Mouse (Mus musculus) kidney, adult 2 months (tissue): ENCODE measurements around the gene Mettl23. TPM values are rescaled to one million over a fixed set of nuclear protein-coding genes. Genes with fewer than 3 reads are reported as not detected.

ENCODE experiments used
- DNase-seq: peaks from one replicate; pipeline ENCODE4 v3.0.0; 2021
- H3K27ac ChIP-seq: fragments of 200-500 bp; 2 replicates; pipeline ENCODE4 v1.5.1; 2012; ENCODE audit warnings: low read depth, low read length, control low read depth, inconsistent platforms; ENCODE audit not compliant: insufficient read depth
- H3K27me3 ChIP-seq: fragments of 200-500 bp; replicated peaks from 2 replicates; pipeline ENCODE4 v1.6.1; 2012; ENCODE audit warnings: mild to moderate bottlenecking, moderate library complexity, low read length, inconsistent platforms; ENCODE audit not compliant: control insufficient read depth, insufficient read depth
- H3K36me3 ChIP-seq: fragments of 200-500 bp; 2 replicates; pipeline ENCODE4 v1.6.1; 2012; ENCODE audit warnings: mild to moderate bottlenecking, moderate library complexity, low read length, inconsistent platforms; ENCODE audit not compliant: control insufficient read depth, insufficient read depth
- H3K4me1 ChIP-seq: fragments of 200-500 bp; 2 replicates; pipeline ENCODE4 v1.6.1; 2011; ENCODE audit warnings: low read length; ENCODE audit not compliant: control insufficient read depth, insufficient read depth
- H3K4me3 ChIP-seq: fragments of 200-500 bp; 2 replicates; pipeline ENCODE4 v1.5.1; 2011; ENCODE audit warnings: mild to moderate bottlenecking, low read depth, low read length, control low read depth; ENCODE audit not compliant: insufficient read depth
- CTCF ChIP-seq: fragments of 200-500 bp; conservative IDR thresholded peaks from 2 replicates; pipeline ENCODE4 v1.5.1; 2011; ENCODE audit warnings: low read depth, mild to moderate bottlenecking, control low read depth, low read length, moderate library complexity, mixed read lengths; ENCODE audit not compliant: insufficient read depth, insufficient read length
- POLR2A ChIP-seq: fragments of 200-500 bp; IDR thresholded peaks from one replicate; pipeline ENCODE4 v1.6.1; 2011; ENCODE audit warnings: low read depth, low read length, control low read depth
- WGBS: fragments of 180-500 bp; shearing (Covaris S2); methylation state at CpG from one replicate; pipeline ENCODE4 v1.1.7; 2018; 5-methylcytosine and 5-hydroxymethylcytosine counted together
- polyA plus RNA-seq: library from polyadenylated mRNA; depleted of rRNA; stranded (reverse); fragments of >200 nt; gene quantifications from 2 replicates; pipeline ENCODE4 v1.2.3, GENCODE M21; 2012

Mettl23 gene
- polyA plus RNA-seq, 1 experiment, result 32.8 TPM

DNA sequence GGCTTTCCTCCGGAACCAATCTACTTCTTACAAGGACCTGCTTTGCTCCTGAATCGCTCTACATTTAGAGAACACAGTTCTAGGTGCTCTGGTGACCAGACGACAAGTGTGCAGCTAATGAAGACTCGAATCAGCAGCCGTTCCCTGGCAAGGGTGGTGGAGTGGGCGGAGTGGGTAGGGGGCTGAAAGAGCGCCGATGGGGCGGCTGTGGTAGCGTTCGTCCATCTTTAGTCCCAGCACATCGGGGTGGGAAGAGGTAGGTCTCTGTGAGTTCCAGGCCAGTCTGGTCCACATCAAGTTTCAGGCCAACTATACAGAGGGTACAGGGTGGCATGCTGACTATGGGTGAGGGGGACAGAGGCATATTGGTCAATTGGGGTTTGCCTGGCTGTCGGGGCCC lies 29.5 kb upstream of the Mettl23 start:
- no peak for DNase-seq
- H3K4me1 ChIP-seq, result 0 out of 2 replicates have a peak, but pooled peaks cover 6% of the 10 kb centered on the region
- TF ChIP-seq CTCF, result no peak
- no peak for TF ChIP-seq POLR2A
- H3K36me3 ChIP-seq, result no peaks in the 10 kb centered on the region
- H3K27ac ChIP-seq, result peak overlapping the region; percentile 62
- no peaks in the 10 kb centered on the region for H3K27me3 ChIP-seq
- no peak overlapping the region for H3K4me3 ChIP-seq
- WGBS, result 89% methylated on average over 13 of the region's 13 CpGs

DNA sequence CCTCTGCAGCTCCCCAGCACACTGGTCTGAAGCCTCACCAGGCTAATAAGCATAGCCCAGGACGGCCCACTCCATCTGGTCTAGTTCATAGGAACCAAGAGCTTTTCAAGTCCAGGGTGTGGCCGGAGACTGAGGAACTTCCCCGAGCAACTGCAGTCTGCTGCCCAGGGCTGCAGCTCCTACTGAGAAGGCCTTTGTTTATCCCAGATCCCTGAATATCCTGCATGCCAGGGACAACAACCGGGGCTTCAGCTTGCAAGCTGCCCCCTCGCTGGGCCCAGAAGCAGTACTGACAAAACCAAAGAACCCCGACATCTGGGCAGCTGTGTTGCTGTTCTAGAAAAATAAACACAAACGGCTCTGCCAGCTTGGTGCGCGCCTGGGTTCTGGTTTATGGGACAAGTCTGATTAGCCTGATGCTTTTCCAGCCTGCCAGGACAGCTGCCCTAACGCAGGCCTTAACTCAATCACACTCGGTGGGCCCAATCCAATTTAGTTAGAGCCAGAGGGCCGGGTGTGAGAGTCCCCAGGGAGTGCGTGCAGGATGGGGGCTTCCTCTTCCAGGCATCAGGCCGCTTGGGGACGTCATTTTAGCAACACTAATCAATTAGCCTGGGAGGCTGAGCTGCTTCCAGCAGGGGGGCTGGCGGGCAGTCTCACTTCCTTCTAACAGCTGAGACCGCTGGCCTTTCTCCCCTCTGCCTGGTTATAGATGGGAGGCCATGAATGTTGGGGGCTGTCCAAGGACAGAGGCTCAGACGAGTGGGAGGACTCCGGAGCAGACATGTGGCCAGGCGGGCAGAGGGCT lies 28.8 kb upstream of the Mettl23 start:
- H3K4me3 ChIP-seq, result no peak overlapping the region
- TF ChIP-seq CTCF, result no peak
- TF ChIP-seq POLR2A, result no peak
- no peaks in the 10 kb centered on the region for H3K36me3 ChIP-seq
- H3K4me1 ChIP-seq, result 0 out of 2 replicates have a peak, but pooled peaks cover 6% of the 10 kb centered on the region
- WGBS, result 54% methylated on average over 20 of the region's 20 CpGs
- H3K27me3 ChIP-seq, result no peaks in the 10 kb centered on the region
- DNase-seq, result peak; percentile 66
- H3K27ac ChIP-seq, result peak overlapping the region; percentile 62

DNA sequence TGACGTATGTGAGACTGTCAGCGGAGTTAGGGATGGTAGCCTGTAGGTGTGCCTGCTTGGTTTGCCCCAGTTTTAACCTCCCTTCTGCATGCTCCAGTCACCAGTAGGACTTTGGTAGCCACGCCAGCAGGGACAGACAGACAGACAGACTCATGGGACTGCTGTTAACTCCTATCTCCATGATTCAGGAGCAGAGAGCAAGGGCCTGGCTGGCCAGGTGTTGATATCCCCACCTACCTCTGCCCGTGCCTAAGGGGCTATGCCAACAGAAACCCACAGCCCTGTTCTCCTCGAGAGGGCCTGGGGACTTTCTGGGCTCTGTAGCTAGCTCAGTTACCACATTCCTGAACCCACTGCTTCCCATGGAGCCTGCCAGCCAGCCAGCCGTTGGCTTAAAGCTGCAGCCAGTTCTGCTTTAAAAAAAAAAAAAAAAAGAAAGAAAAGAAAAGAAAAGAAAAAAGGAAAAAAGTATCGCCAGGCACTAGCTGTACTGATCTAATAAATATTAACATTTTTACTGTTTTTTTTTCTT lies 28.1 kb upstream of the Mettl23 start:
- DNase-seq, result no peak
- TF ChIP-seq CTCF (no peak), POLR2A (no peak)
- no peaks in the 10 kb centered on the region for H3K27me3 ChIP-seq
- H3K27ac ChIP-seq, result peak overlapping the region; percentile 62
- H3K4me3 ChIP-seq, result no peak overlapping the region
- H3K36me3 ChIP-seq, result no peaks in the 10 kb centered on the region
- H3K4me1 ChIP-seq, result 0 out of 2 replicates have a peak, but pooled peaks cover 6% of the 10 kb centered on the region
- 56% methylated on average over 7 of the region's 7 CpGs for WGBS

DNA sequence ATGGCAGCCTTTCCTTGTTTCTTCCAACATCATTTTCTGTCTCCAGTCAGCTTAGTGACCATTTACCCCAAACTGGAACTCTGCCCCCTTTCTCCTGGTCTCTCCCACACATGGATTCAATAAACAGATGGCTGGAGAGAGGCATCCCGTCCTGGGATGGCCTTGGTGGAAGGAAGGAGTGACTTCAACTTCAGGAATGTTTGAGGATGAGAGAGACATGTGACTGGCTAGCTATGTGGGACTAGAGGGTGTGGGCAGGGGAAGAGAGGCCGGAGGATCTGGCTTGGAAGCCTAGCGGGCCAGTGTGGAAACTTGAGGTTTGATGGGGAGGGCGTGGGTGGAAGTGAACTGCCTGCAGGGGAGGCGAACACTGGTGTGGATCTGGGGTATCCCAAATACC lies 26.3 kb upstream of the Mettl23 start:
- no peak for TF ChIP-seq POLR2A
- TF ChIP-seq CTCF, result no peak
- H3K4me3 ChIP-seq, result no peak overlapping the region
- no peaks in the 10 kb centered on the region for H3K27me3 ChIP-seq
- DNase-seq, result peak; percentile 27
- 0 out of 2 replicates have a peak, but pooled peaks cover 9% of the 10 kb centered on the region for H3K4me1 ChIP-seq
- no peaks in the 10 kb centered on the region for H3K36me3 ChIP-seq
- H3K27ac ChIP-seq, result 0 out of 2 replicates have a peak overlapping the region, but pooled peaks have one; percentile 22
- 76% methylated on average over 5 of the region's 5 CpGs for WGBS

DNA sequence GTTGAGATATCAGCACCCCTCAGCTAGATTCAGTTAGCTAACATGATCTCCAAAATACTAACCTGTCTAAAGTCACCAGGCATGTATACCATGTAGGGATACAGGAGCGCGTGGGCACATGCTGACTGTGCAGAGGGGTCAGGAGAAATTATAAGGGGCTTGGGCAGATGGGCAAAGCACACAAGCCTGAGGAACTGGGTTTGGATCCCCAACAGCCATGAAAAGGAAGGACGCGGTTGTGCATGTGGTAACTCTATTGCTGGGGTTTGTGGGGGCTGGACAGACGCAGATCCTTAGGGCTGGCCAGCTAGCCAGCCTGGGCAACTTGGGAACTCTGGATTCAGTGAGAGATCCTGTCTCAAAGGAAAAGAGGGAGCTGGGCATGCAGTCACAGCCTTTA lies 25.5 kb upstream of the Mettl23 start:
- Histone ChIP-seq H3K4me3 (no peak overlapping the region), H3K27me3 (no peaks in the 10 kb centered on the region), H3K4me1 (0 out of 2 replicates have a peak, but pooled peaks cover 9% of the 10 kb centered on the region), H3K36me3 (no peaks in the 10 kb centered on the region), H3K27ac (no peak overlapping the region)
- TF ChIP-seq POLR2A, result no peak
- TF ChIP-seq CTCF, result no peak
- WGBS, result over 99% methylated on average over 5 of the region's 5 CpGs
- DNase-seq, result no peak

DNA sequence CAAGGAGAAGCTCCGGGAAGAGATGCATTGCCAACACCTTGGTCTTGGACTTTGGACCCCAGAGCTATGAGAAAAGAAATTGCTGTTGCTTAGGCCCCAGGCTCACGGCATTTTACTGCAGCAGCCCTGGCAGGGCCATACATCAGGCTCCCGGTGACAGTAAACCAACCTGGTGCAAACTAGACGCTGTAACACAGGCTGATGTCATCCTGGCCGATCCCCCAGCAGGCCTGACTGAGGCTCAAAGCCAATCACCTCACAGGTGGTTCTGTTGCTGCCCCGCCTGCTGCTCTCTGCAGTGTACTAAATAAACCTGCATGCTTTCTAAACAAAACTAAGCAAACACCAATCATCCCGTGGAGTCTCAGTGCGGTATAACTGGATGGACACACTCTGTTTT lies 24.4 kb upstream of the Mettl23 start:
- Histone ChIP-seq H3K27ac (no peak overlapping the region), H3K36me3 (no peaks in the 10 kb centered on the region), H3K4me3 (no peak overlapping the region), H3K27me3 (no peaks in the 10 kb centered on the region), H3K4me1 (0 out of 2 replicates have a peak, but pooled peaks cover 6% of the 10 kb centered on the region)
- 40% methylated on average over 8 of the region's 8 CpGs for WGBS
- no peak for TF ChIP-seq POLR2A
- peak; percentile 39 for DNase-seq

DNA sequence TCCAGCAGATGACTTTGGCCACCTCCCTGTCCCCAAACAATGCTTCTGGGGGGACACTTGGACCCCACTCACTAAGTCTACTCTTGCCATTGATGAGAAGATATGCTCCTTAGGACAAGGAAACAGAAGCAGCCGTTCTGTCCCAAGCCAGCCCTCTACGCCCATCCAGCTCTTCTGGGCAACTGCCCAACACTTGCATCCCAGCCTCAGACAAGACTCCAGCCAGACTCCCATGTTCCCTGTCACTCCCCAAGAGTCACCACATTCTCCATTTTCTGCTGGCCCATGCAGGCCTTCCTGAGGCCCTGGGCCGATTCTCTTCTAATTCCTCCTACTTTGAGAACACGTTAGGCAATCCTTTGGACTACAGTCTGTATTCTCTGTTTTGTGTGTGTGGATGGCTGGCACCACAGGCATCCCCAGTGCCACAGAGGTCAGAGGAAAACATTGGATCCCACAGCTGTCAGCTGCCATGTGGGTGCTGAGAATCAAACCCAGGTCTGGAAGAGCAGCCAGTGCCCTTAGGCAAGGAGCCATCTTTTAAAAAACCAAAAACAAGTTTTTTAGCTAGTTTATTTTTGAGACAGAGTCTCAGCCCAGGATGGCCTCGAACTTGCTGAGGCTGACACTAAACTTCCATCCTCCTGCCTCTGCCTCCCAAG lies 23.0 kb upstream of the Mettl23 start:
- H3K4me3 ChIP-seq, result no peak overlapping the region
- no peak overlapping the region for H3K27ac ChIP-seq
- no peak for DNase-seq
- H3K27me3 ChIP-seq, result no peaks in the 10 kb centered on the region
- H3K36me3 ChIP-seq, result no peaks in the 10 kb centered on the region
- TF ChIP-seq CTCF (no peak), POLR2A (no peak)
- 84% methylated on average over 5 of the region's 5 CpGs for WGBS
- H3K4me1 ChIP-seq, result 0 out of 2 replicates have a peak, but pooled peaks cover 3% of the 10 kb centered on the region
